Mouse (Mus musculus) embryonic facial prominence, embryonic 13.5 days (tissue): ENCODE results near the gene Ces1d. TPM values are rescaled to one million over a fixed set of nuclear protein-coding genes. Genes with fewer than 3 reads are reported as not detected.
"Not testable (repeated sequence)": the region's sequence is repeated elsewhere in the genome, so short reads cannot be mapped to it uniquely, and the experiment has no call there.

Experiments
- ATAC-seq: fragments of 200-750 bp; cut with Nextera tagmentation; 2 replicates; pipeline ENCODE4 v1.8.0; 2017; ENCODE audit warnings: low read depth; ENCODE audit not compliant: insufficient number of reproducible peaks, insufficient read depth, low FRiP score, low TSS enrichment
- H3K27ac ChIP-seq: fragments of 300-500 bp; sonication (generic); 2 replicates; pipeline ENCODE4 v1.5.1; 2015; ENCODE audit warnings: moderate library complexity, mild to moderate bottlenecking, inconsistent platforms
- H3K27me3 ChIP-seq: fragments of 300-500 bp; sonication (generic); 2 replicates; pipeline ENCODE4 v1.6.1; 2015; ENCODE audit warnings: mild to moderate bottlenecking, inconsistent platforms
- H3K36me3 ChIP-seq: fragments of 300-500 bp; sonication (generic); 2 replicates; pipeline ENCODE4 v1.6.1; 2015; ENCODE audit warnings: mild to moderate bottlenecking, inconsistent platforms
- H3K4me1 ChIP-seq: fragments of 300-500 bp; sonication (generic); 2 replicates; pipeline ENCODE4 v1.6.1; 2015; ENCODE audit warnings: inconsistent platforms
- H3K4me2 ChIP-seq: fragments of 300-500 bp; sonication (generic); 2 replicates; pipeline ENCODE4 v1.6.1; 2015; ENCODE audit warnings: moderate library complexity, mild to moderate bottlenecking, inconsistent platforms
- H3K4me3 ChIP-seq: fragments of 300-500 bp; sonication (generic); 2 replicates; pipeline ENCODE4 v1.5.1; 2015; ENCODE audit warnings: mild to moderate bottlenecking, inconsistent platforms
- H3K9ac ChIP-seq: fragments of 300-500 bp; sonication (generic); 2 replicates; pipeline ENCODE4 v1.6.1; 2015; ENCODE audit warnings: mild to moderate bottlenecking, inconsistent platforms
- H3K9me3 ChIP-seq: fragments of 300-500 bp; sonication (generic); 2 replicates; pipeline ENCODE4 v1.6.1; 2016; ENCODE audit warnings: inconsistent platforms
- WGBS: fragments of 180-500 bp; shearing (Covaris S2); methylation state at CpG from one replicate; pipeline ENCODE4 v1.1.7; 2015; ENCODE audit warnings: mixed read lengths; 5-methylcytosine and 5-hydroxymethylcytosine counted together
- polyA plus RNA-seq: library from polyadenylated mRNA; unstranded; fragments of >200 nt; fragmentation: Nextera tagmentation; extraction: Ambion mirVana; gene quantifications from 2 replicates; pipeline ENCODE4 v1.2.1, GENCODE M21; 2015

The Ces1d gene
- 2.4 and 3.2 TPM in 2 replicates for polyA plus RNA-seq

DNA sequence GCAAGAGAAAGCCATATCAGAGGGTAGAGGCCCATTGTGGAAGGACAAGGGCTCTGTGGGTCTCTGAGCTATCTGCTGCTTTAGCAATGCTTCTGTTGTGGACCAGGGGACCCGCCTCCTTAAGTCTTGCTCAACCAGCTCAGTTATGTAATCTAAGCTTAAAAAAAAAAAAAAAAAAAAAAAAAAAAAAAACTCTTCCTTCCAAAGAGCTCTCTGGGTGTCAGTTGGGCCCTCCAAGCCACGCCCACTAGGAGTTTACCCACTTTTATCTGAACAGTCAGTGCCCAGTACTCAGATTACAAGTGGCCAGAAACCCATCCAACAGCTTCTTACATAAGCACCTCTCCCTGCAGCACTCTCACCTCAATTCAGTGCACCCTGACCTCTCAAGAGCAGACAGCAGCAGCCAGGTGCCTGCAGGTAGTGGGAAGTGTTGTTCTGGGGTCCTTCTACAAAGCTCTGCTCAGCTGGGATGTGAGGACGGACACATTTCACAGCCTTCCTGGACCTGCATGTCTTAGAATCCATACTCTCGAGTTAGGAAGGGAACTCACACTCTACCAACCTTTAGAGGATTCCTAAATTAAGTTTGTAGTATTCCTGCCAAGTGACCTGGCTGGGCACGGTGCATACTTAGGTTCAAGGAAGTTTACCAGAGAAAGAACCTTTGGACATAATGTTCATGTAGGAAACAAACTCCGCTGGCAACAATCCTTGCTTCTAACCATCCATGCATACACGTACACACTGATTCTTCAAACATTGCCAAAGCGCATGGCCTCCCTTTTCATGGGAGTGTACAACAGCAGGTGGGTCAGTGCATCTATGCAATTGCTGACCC lies at the start of gene Ces1d:
TSS of gene Ces1d (minus strand) at position 154 of the 841 bp plus-strand sequence.
- WGBS, result 74% methylated on average over 8 of the region's 8 CpGs
- Histone ChIP-seq H3K4me3 (no peak within 1 kb of the TSS), H3K36me3 (no peaks in the 10 kb centered on the region), H3K27ac (no peak within 1 kb of the TSS), H3K27me3 (no peaks in the 10 kb centered on the region), H3K9ac (no peak within 1 kb of the TSS), H3K4me2 (no peak within 1 kb of the TSS), H3K4me1 (no peaks in the 10 kb centered on the region), H3K9me3 (no peaks in the 10 kb centered on the region)
- 0 out of 2 replicates have a peak, but pooled peaks have one; percentile 32 for ATAC-seq

DNA sequence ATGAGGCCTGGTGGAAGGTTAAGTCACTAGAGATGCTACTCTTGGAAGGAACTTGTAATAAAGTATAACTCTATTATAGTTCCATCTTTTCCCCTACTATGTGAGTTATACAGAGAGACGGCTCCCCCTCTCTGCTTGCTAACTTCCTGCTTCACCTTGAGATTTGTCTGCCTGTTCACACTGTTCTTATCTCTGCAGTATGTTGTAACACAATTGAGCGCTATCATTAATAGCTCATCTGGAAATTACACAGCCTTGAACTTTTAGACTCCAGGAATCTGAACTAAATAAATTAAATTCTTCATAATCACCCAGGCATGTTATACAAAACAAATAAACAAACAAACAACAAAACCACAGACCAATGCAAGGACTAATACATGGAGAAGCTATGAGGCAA lies 48.4 kb upstream of the Ces1d start:
- Histone ChIP-seq H3K4me1 (no peaks in the 10 kb centered on the region), H3K27ac (no peak overlapping the region), H3K9ac (no peak overlapping the region), H3K4me3 (no peak overlapping the region), H3K4me2 (no peak overlapping the region), H3K36me3 (no peaks in the 10 kb centered on the region), H3K27me3 (no peaks in the 10 kb centered on the region), H3K9me3 (no peaks in the 10 kb centered on the region)
- WGBS, result 96% methylated on average over 2 of the region's 2 CpGs
- ATAC-seq, result no peak

DNA sequence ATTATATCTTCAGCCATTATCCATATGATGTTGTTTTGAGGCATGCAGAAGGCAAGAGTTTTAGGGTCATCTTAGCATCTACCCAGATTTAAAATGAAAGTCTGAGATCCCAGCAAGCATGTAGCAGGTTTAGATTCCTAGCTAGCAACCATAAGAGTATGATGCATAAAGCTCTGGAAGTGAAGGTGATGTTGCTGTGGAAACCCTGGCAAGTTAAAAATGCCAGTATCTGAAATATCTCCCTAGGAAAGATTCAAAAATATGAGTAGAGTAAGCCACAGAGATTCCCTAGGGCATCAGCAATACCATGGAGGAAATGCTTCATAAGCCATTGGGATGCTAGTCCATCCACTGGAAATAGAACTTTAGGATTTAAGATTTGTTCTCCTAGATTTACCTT lies 42.2 kb upstream of the Ces1d start:
- no peak overlapping the region for H3K9ac ChIP-seq
- no peak for ATAC-seq
- no peak overlapping the region for H3K4me2 ChIP-seq
- no peaks in the 10 kb centered on the region for H3K9me3 ChIP-seq
- no peaks in the 10 kb centered on the region for H3K36me3 ChIP-seq
- H3K4me1 ChIP-seq, result no peaks in the 10 kb centered on the region
- no peaks in the 10 kb centered on the region for H3K27me3 ChIP-seq
- no peak overlapping the region for H3K4me3 ChIP-seq
- no peak overlapping the region for H3K27ac ChIP-seq

GRCm38 (mm10) chr8:93235681-93236080 lies 38.0 kb upstream of the Ces1d start:
- Histone ChIP-seq H3K27me3 (no peaks in the 10 kb centered on the region), H3K4me3 (no peak overlapping the region), H3K9me3 (no peaks in the 10 kb centered on the region), H3K4me1 (no peaks in the 10 kb centered on the region), H3K9ac (no peak overlapping the region), H3K27ac (no peak overlapping the region), H3K36me3 (no peaks in the 10 kb centered on the region), H3K4me2 (no peak overlapping the region)
- 100% methylated on average over 1 of the region's 1 CpGs for WGBS
- no peak for ATAC-seq

DNA sequence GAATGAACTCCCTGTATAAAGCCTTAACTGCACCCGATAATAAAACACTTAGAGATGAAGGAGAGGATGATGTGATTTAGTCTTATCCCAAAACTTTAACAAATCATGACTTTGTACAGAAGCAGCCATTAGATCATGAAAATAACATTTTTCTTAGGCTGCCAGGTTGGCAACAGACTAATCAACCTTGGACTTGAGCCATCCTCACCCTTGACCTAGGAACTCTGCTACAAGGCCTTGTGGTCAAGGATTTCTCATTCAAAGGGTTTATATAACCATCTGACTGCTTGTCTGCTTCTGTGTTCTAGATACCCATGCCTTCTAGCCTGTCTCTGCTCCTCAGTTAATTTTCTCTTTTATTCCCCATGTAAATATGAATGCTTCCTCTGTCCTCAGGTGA lies 37.1 kb upstream of the Ces1d start:
- H3K36me3 ChIP-seq, result no peaks in the 10 kb centered on the region
- no peaks in the 10 kb centered on the region for H3K9me3 ChIP-seq
- H3K4me2 ChIP-seq, result no peak overlapping the region
- H3K9ac ChIP-seq, result no peak overlapping the region
- 90% methylated on average over 1 of the region's 1 CpGs for WGBS
- no peak for ATAC-seq
- no peak overlapping the region for H3K27ac ChIP-seq
- no peaks in the 10 kb centered on the region for H3K4me1 ChIP-seq
- no peaks in the 10 kb centered on the region for H3K27me3 ChIP-seq
- no peak overlapping the region for H3K4me3 ChIP-seq

DNA sequence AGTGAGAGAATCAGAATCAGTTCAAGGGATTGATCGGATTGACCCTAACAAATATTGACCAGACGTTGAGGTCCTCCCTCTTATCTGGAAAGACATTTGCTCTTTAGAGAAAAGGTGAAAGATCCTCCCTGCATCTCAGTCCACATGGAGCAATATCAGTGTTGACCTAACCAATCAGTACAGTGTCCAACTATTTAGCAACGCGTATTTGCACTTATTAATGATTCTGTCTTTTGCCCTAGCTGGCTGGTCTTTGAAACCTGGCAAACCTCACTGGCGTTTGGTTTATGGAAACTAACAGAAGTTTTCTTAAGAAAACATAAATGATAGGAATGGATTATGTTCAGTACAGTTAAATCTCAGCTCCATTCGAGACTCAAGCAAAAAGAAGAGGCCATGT lies 36.4 kb upstream of the Ces1d start:
- no peak overlapping the region for H3K4me3 ChIP-seq
- H3K4me1 ChIP-seq, result no peaks in the 10 kb centered on the region
- H3K27ac ChIP-seq, result no peak overlapping the region
- H3K9me3 ChIP-seq, result no peaks in the 10 kb centered on the region
- H3K27me3 ChIP-seq, result no peaks in the 10 kb centered on the region
- no peak overlapping the region for H3K9ac ChIP-seq
- ATAC-seq, result no peak
- WGBS, result 81% methylated on average over 6 of the region's 6 CpGs
- H3K4me2 ChIP-seq, result no peak overlapping the region
- no peaks in the 10 kb centered on the region for H3K36me3 ChIP-seq

DNA sequence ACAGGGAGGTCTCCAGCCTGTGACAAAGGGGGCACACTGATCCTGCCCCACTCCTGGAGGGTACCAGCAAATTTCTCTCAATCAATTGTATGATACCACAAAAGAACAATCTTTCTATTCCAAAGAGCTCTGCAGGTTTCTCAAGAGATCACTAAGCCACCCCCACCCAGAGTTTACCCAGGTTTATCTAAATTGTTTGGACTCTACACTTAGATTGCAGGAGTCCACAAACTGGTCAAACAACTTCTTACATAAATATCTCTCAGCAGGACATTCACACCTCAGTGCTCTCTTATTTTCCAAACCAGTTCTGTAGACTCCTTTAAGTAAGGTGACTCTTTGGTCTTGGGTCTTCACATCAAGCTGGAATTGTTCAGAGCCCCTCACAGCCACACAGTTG lies 31.8 kb upstream of the Ces1d start, which contains the start of gene Ces1e:
TSS of gene Ces1e (minus strand) at position 174 of the 400 bp plus-strand sequence.
- Histone ChIP-seq H3K9me3 (no peaks in the 10 kb centered on the region), H3K9ac (no peak within 1 kb of the TSS), H3K36me3 (no peaks in the 10 kb centered on the region), H3K4me2 (no peak within 1 kb of the TSS), H3K4me1 (no peaks in the 10 kb centered on the region), H3K4me3 (no peak within 1 kb of the TSS), H3K27me3 (no peaks in the 10 kb centered on the region), H3K27ac (no peak within 1 kb of the TSS)
- no peak for ATAC-seq

DNA sequence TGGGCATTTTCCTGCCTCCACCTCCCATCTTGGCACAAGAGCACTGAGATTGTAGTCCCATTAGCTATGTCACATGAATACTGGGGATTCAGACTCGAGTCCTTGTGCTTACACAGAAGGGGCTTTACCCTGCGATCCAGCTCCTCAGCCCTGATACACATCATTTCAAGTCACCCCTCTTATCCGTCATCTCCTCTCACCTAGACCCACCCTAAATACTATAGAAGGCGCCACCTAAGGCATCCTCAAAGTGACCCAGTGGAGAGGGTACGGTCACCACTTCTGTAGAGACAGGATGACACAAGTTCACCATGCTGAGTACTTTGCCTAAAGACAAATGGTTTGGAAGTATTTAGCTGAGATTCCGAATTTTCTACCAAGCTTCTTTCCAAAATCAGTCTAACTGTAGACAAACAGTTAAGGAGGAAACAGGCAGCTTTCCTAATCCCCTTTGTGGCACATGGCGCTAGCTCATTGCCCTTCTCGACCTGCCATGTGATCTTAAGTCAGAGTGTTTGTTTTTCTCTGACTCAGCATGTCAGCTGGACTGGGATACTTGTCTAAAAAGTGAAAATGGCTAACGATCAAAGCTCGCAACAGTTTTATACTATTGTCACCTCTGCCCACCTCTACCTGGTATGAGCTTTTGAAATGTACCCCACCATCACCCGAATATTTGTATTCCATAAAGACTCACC lies 31.2 kb upstream of the Ces1d start:
- Histone ChIP-seq H3K27ac (no peak overlapping the region), H3K4me1 (no peaks in the 10 kb centered on the region), H3K4me3 (no peak overlapping the region), H3K4me2 (no peak overlapping the region), H3K9ac (no peak overlapping the region), H3K27me3 (no peaks in the 10 kb centered on the region), H3K36me3 (no peaks in the 10 kb centered on the region), H3K9me3 (no peaks in the 10 kb centered on the region)
- no peak for ATAC-seq
- 73% methylated on average over 11 of the region's 11 CpGs for WGBS

DNA sequence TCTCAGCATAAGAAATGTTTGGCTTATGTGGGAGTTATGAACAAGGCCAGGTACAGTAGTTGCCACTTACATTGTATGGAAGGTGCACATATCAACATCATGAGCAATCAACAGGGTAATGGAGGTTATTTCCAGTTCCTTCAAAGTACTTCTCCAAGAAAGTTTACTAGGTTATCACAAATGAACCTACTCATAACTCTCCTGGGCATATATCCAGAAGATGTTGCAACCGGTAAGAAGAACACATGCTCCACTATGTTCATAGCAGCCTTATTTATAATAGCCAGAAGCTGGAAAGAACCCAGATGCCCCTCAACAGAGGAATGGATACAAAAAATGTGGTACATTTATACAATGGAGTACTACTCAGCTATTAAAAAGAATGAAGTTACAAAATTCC lies 28.8 kb upstream of the Ces1d start:
- H3K9me3 ChIP-seq, ATAC-seq, H3K27ac ChIP-seq, H3K4me1 ChIP-seq, H3K9ac ChIP-seq, H3K4me3 ChIP-seq, H3K27me3 ChIP-seq, H3K36me3 ChIP-seq, H3K4me2 ChIP-seq: not testable (repeated sequence)
- 95% methylated on average over 1 of the region's 1 CpGs for WGBS

- H3K9me3 ChIP-seq, result no peaks in the 10 kb centered on the region
- no peak overlapping the region for H3K27ac ChIP-seq
- no peak for ATAC-seq
- H3K4me3 ChIP-seq, result no peak overlapping the region
- WGBS, result 81% methylated on average over 3 of the region's 3 CpGs
- no peaks in the 10 kb centered on the region for H3K27me3 ChIP-seq
- no peak overlapping the region for H3K9ac ChIP-seq
- no peak overlapping the region for H3K4me2 ChIP-seq
- no peaks in the 10 kb centered on the region for H3K36me3 ChIP-seq
- H3K4me1 ChIP-seq, result no peaks in the 10 kb centered on the region
Measured at GRCm38 (mm10) chr8:93221896-93222295, 24.3 kb upstream of the Ces1d start.

DNA sequence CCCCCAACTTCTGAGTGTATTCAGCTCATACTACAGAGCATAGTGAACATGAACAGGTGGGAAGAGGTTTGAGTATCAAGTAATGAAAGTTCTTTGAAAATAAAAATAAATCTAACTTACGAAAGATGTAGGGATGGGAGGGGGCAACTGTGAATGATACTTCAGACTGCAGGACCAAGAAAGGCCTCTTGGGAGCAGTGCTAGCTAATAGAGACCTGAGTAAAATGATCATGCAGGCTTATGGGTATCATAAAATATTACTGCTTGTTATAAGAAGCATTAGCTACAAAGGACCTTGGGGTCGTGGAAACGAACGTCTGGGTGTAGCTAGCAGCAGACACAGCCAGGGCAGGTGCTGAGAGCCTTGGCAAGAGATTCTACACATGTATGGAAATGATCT lies 20.2 kb upstream of the Ces1d start:
- Histone ChIP-seq H3K9me3 (no peaks in the 10 kb centered on the region), H3K4me2 (no peak overlapping the region), H3K4me3 (no peak overlapping the region), H3K27ac (no peak overlapping the region), H3K36me3 (no peaks in the 10 kb centered on the region), H3K27me3 (no peaks in the 10 kb centered on the region), H3K4me1 (no peaks in the 10 kb centered on the region), H3K9ac (no peak overlapping the region)
- no peak for ATAC-seq
- WGBS, result 75% methylated on average over 4 of the region's 4 CpGs

DNA sequence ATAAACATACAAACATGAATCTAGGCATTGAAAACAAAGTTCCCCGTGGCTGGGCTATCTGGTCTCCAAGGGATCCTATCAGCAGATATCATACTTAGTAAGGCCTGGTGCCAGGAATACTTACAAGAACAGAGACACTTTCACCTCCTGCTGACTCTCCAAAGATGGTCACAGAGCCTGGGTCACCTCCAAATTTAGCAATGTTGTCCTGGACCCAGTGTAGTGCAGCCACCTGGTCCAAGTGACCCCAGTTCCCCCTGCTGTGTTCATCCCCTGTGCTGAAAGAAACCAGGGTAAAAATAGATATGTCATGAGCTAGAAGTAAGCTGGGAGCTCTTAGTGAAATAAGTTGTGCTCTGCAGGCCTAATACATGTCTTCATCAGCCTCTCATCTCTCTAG lies 19.7 kb upstream of the Ces1d start:
- 74% methylated on average over 1 of the region's 1 CpGs for WGBS

More for the DNA sequence above, 19.7 kb upstream of the Ces1d start:
- no peak overlapping the region for H3K9ac ChIP-seq
- H3K27ac ChIP-seq, result no peak overlapping the region
- H3K36me3 ChIP-seq, result no peaks in the 10 kb centered on the region
- ATAC-seq, result no peak
- H3K4me1 ChIP-seq, result no peaks in the 10 kb centered on the region
- H3K4me2 ChIP-seq, result no peak overlapping the region
- no peaks in the 10 kb centered on the region for H3K9me3 ChIP-seq
- no peaks in the 10 kb centered on the region for H3K27me3 ChIP-seq
- no peak overlapping the region for H3K4me3 ChIP-seq
